23 mouse cellular contexts compared by ENCODE assay signal in the genomic region with DNA sequence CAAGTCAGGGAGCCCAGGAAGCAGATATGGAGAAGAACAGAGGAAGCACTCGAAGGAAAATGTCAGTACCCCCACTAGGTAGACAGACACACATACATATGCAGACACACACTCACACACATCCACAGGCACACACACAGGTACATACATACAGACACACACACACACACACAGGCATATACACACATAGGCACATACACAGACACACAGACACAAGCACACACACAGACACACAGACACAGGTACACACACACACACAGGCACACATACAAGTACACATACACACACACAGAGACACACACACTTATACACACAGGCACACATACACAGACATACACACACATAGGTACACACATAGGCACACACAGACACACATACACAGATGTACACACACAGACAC. TPM values are rescaled to one million over a fixed set of nuclear protein-coding genes. Genes with fewer than 3 reads are reported as not detected.
"Had no signal": no experiment of that assay in that cellular context is flagged by ENCODE, and none has a peak within 500 bp of the region (broad histone marks: within the 10 kb centered on the region; RNA-seq: fewer than 3 reads in every experiment).

No protein-coding gene starts in this region.

- H3K27ac ChIP-seq: limb, embryonic 15.5 days; liver, embryonic 14.5 days; macrophage; midbrain, embryonic 12.5 days; neural tube, embryonic 13.5 days; stomach, embryonic 15.5 days had no signal

- H3K4me3 ChIP-seq: kidney, embryonic 15.5 days; limb, embryonic 15.5 days; midbrain, embryonic 12.5 days; myocyte; neural tube, embryonic 13.5 days; stomach, embryonic 15.5 days had no signal

- H3K27me3 ChIP-seq: kidney, embryonic 15.5 days; limb, embryonic 15.5 days; neural tube, embryonic 13.5 days; stomach, embryonic 15.5 days had no signal

- H3K36me3 ChIP-seq: kidney, embryonic 15.5 days; limb, embryonic 15.5 days; midbrain, embryonic 12.5 days; neural tube, embryonic 13.5 days; stomach, embryonic 15.5 days had no signal

- ATAC-seq: intestine, postnatal 0 days; liver, postnatal 0 days; lung, postnatal 0 days; midbrain, embryonic 16.5 days had no signal

- H3K9me3 ChIP-seq: kidney, embryonic 15.5 days; limb, embryonic 15.5 days; midbrain, embryonic 12.5 days; neural tube, embryonic 13.5 days; stomach, embryonic 15.5 days had no signal

- H3K9ac ChIP-seq: kidney, embryonic 15.5 days; limb, embryonic 15.5 days; liver, embryonic 14.5 days; liver, postnatal 0 days; lung, embryonic 14.5 days; midbrain, embryonic 12.5 days; neural tube, embryonic 13.5 days; stomach, embryonic 15.5 days had no signal

- DNase-seq: kidney, adult 2 months; kidney, postnatal 14 days; kidney, postnatal 4 days; liver, postnatal 0 days; lung, embryonic 14.5 days; right cerebral cortex, postnatal 25 days; spleen, adult 18-20 months; thymus, postnatal 25 days had no signal

- H3K4me2 ChIP-seq: kidney, embryonic 15.5 days; limb, embryonic 15.5 days; liver, embryonic 11.5 days; lung, embryonic 14.5 days; midbrain, embryonic 12.5 days; neural tube, embryonic 13.5 days; stomach, embryonic 15.5 days had no signal

RNA-seq across cellular contexts. Expression of gene Pgf, which starts 22.4 kb away (rescaled TPM):
- total RNA-seq: megakaryocyte-erythroid progenitor cell, adult 5-6 weeks; monocyte, adult 5-6 weeks; neutrophil, adult 5-6 weeks had no signal

RNA-seq across cellular contexts. Expression of gene Rps6kl1, which starts 48.9 kb away (rescaled TPM):
- total RNA-seq: megakaryocyte-erythroid progenitor cell, adult 5-6 weeks; neutrophil, adult 5-6 weeks had no signal
- polyA plus RNA-seq: macrophage had no signal
